Mouse (Mus musculus) embryo, embryonic 11.5 days (tissue): ENCODE data around the gene Hs3st3b1.

ENCODE experiments used
- DNase-seq: peaks from one replicate; pipeline ENCODE4 v3.0.0-alpha.2; 2012; ENCODE audit warnings: low read depth, low spot score

Gene Hs3st3b1

GRCm38 (mm10) chr11:63923386-63923785 is 1.3 kb upstream of the Hs3st3b1 start:
- no peak for DNase-seq

GRCm38 (mm10) chr11:63921044-63921951 is 792 bp downstream of the Hs3st3b1 start:
- DNase-seq: no peak

GRCm38 (mm10) chr11:63920531-63920930 is 1.6 kb downstream of the Hs3st3b1 start:
- peak; percentile 79 for DNase-seq

- DNase-seq: no peak
Measured at GRCm38 (mm10) chr11:63919211-63920098, 2.6 kb downstream of the Hs3st3b1 start.

GRCm38 (mm10) chr11:63918321-63919105 is 3.6 kb downstream of the Hs3st3b1 start:
- DNase-seq: no peak

DNA sequence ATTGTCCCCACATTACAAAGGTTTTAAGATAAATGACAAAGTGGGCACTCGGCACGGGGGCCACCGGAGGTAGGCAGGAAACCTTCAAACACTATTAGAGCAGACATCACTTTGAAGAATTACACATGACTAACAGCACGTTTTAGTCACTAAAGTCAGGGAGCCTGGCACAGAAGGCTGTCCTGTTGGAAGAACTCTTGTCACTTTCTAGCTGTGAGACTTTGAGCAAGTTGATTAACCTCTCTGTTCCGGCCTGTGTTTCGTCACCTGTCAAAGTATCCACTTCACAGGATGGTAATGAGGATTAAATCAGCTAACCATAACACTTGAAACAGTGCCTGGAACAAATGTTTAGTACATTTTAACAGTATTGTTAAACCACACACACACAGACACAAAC is 4.5 kb downstream of the Hs3st3b1 start:
- DNase-seq: no peak

DNA sequence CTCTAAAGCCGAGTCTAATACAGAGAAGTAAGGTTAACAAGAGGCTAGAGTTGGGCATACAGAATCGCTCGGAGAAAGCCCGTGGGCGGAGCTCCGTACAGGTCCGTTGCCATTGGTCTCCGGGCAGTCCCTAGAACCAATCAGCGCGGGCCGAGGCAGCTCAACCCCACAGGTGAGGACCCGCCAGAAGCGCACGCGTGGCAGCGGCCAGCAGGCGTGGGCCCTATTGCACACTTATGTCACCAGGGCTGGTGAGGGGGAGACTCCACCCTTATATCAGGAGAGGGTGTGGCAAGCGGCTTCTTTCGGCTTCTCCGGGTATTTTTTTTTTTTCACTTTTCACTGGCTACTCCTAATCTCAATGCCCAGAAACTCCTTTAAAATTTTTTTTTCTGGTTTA is 7.7 kb downstream of the Hs3st3b1 start:
- DNase-seq: no peak

GRCm38 (mm10) chr11:63913936-63914335 is 8.2 kb downstream of the Hs3st3b1 start:
- no peak for DNase-seq

- no peak for DNase-seq
Measured at GRCm38 (mm10) chr11:63911001-63911400, 11.1 kb downstream of the Hs3st3b1 start.

- no peak for DNase-seq
Measured at GRCm38 (mm10) chr11:63909961-63910360, 12.1 kb downstream of the Hs3st3b1 start.

GRCm38 (mm10) chr11:63908500-63908899 is 13.6 kb downstream of the Hs3st3b1 start:
- DNase-seq: no peak

GRCm38 (mm10) chr11:63906552-63907353 is 15.3 kb downstream of the Hs3st3b1 start:
- DNase-seq: no peak

DNA sequence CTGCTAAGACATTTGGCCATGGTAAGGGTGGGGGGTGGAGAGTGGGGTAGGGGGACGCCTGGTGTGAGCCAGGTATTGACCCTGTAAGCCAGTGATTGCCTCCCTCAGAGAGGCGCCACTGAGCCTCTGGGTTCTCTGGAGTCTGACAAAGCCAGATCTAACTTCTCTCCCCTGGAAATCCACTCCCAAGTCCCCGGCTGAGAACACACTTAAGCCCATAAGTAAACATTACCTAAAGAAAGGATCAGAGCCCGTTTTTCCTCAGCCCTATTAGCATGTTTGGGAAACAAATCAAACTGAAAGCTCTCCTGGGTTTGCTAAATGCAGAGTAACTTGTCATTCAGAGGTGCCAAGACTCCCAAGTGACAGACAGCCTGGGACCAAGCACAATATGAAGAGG is 17.3 kb downstream of the Hs3st3b1 start:
- no peak for DNase-seq

DNA sequence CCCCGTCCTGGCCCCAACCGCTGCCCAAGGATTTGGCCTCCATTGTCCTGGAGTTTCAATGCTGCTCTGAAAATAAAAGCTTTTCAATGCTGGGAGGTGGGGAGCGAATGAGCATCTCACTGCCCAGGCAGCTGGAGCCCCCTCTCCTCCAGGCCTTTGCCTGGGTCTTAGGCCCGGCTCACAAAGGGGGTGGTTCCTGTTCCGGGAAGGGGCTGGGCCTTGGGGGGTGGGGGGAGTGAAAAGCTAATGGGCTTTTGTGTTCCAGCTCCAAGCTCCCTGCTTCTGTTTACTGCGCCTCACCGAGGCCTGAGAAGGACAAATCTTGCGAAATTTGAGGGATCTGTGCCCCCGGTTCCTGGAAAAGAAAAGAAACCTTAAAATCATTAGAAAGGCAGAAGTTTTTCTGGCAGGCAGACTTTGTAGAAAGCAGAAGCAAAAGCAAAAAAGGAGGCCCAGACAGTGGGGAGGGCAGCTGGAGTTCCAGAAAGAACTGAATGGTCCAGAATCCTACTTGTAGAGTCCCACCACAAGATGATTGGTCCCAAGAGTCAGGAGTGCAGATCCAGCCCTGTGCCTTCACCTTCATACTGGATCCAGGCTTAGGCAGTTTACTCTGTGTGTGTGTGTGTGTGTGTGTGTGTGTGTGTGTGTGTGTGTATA is 23.5 kb downstream of the Hs3st3b1 start:
- no peak for DNase-seq

- DNase-seq: no peak
Measured at GRCm38 (mm10) chr11:63897856-63898508, 24.1 kb downstream of the Hs3st3b1 start.

DNA sequence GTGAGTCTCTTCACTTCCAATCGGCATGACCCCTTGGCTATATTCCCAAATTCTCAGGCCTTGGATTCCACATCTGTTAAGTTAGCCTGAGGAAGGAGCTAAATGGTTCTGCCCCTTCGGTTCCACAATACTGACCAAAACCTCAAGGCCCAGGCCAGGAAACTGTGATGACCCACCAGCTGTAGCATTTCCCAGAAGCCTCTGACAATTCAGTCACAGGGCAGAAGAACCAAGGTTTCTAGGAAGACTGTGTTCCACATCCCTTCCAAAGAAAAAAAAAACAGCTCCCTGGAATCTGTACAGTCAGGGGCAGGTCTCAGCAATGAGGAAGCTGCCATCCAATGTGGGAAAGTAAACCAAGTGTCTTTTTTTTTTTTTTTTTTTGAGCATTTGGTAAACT is 25.1 kb downstream of the Hs3st3b1 start:
- no peak for DNase-seq

DNA sequence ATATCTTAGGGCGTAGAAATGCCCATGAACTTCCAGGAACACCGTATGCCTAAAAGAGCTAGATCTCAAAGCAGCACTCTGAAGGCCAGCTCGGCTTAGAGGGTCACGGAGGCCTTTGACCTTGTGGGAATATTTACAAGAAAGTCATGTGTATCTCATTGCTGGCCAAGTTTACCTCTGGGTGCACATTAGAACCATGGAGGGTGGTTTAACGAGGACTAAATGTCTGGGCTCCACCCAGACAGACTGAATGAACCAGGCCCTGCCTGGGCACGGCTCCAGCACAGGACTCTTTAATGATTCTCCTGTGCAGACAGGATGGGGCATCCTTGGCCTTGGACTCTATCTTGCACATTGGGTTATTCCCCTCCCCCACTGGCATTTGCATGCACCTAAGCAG is 27.9 kb downstream of the Hs3st3b1 start:
- DNase-seq: no peak

- DNase-seq: no peak
Measured at GRCm38 (mm10) chr11:63893557-63893956, 28.5 kb downstream of the Hs3st3b1 start.

DNA sequence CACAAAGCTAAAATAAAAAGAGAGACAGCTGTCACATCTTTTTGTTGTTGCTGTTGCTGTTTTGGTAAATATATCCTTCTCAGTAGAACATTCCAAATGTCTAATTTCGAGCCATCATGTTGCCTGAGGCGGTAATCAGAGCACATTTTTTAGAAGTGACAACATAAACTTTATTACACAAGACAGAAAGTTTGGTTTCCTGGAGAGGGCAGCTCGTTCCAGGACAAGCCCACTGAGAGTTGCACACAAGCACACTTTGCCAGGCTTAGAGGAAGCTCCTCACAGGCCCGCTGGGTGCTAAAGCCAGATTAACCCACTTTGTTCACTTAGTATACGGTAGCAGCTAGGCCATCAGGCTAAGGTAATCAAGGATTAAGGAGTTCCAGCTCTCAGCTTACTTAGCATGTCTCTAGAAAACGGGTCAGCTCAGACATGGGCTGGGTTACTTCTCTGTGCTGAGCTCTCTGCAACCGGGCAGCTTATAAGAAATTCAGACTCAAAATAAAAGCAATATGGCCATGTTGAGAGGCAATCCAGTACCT is 30.5 kb downstream of the Hs3st3b1 start:
- no peak for DNase-seq
